Mouse (Mus musculus) layer of hippocampus, adult 9-10 months (tissue): ENCODE results near the gene Klhdc8a.
"Not testable (repeated sequence)": the region's sequence is repeated elsewhere in the genome, so short reads cannot be mapped to it uniquely, and the experiment has no call there.

Source experiments
- DNase-seq: peaks from one replicate; pipeline ENCODE4 v3.0.0; 2022; ENCODE audit warnings: low spot score

Klhdc8a gene

DNA sequence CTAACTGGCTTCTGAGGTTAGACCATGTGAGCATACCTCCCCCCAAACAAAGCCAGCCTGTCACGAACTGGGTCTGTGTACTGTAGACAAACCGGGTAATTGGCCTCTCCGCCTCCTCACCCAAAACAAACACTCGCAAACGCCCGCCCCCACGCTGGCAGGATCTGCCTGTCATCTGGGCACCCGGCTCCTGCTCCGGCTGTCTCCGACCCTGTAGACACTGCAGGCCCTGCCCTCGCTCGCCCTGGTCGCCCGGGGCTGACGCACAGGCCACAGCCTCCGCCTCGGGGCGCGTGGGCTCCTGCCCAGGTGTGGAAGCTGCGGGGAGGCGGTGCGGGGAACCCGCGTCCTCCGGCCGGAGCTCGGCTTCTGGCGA is at the start of gene Klhdc8a:
Klhdc8a (plus strand) TSS at position 202 of the 376 bp plus-strand sequence.
- DNase-seq, result peak; percentile 44

- no peak for DNase-seq
Measured at GRCm38 (mm10) chr1:132254467-132254866, 44.0 kb upstream of the Klhdc8a start.

DNA sequence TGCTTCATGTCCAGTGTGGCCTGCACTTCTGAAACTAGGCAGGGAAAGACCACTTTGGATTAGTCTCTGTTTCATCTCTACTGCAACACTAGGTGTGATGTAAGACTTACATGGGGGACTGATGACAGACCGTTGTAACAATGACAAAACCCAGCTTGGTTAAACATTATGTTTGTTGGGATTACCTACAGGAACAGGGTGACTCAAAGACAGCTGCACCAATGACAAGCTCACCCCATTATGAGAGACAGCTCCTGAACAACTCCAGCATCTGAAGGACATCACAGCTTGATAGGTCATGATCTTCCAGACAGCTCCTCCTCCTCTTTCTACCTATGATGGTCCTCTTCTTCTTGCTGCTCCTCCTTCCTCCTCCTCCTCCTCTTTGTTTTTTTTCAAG is 38.1 kb upstream of the Klhdc8a start:
- DNase-seq, result no peak

- no peak for DNase-seq
Measured at GRCm38 (mm10) chr1:132261058-132261457, 37.4 kb upstream of the Klhdc8a start.

DNA sequence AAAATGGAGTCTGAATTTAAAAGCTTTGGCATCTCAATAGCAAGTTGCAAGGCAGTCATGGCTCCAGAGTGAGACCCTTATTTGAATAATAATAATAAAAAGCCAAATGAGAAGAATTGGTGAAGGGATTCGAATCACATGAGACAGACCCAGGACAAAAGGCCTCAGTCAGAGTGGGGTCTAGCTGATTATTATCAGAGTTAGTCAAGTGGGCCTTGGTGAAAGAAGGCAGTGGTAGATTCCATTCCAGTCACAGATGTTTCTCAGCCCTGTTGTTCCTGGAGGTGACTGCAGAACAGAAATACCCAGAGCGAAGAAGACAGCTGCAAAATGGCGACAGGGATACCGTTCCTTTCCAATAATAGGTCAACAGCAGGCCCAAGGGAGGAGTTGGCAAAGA is 34.8 kb upstream of the Klhdc8a start:
- DNase-seq, result no peak

GRCm38 (mm10) chr1:132264577-132264976 is 33.8 kb upstream of the Klhdc8a start:
- no peak for DNase-seq

- DNase-seq, result no peak
Measured at GRCm38 (mm10) chr1:132265211-132265859, 33.1 kb upstream of the Klhdc8a start.

GRCm38 (mm10) chr1:132265936-132266335 is 32.5 kb upstream of the Klhdc8a start:
- no peak for DNase-seq

- DNase-seq, result no peak
Measured at GRCm38 (mm10) chr1:132266791-132267557, 31.5 kb upstream of the Klhdc8a start.

DNA sequence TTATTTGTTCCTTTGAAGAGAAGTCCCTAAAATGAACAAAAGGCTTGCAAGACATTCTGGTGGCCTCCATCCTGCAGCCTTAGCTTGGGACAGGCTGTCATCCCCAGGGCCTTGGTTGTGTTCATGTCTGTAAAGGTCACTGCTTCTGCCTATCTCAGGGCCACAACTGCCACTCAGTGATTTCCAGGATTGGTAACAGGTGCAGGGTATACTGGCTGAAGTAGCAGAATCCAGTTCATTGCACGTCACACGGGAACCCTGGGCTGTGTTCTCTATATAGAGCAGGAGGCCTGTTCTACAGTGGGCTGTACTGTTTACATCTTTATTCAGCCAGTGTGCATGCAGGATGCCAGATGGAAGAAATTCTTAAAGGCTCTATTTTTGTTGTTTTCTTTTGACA is 30.5 kb upstream of the Klhdc8a start:
- DNase-seq, result no peak

GRCm38 (mm10) chr1:132268418-132269060 is 29.9 kb upstream of the Klhdc8a start:
- no peak for DNase-seq

- DNase-seq, result no peak
Measured at GRCm38 (mm10) chr1:132271237-132271636, 27.2 kb upstream of the Klhdc8a start.

- no peak for DNase-seq
Measured at GRCm38 (mm10) chr1:132276694-132277093, 21.7 kb upstream of the Klhdc8a start.

- DNase-seq, result no peak
Measured at GRCm38 (mm10) chr1:132277124-132277523, 21.3 kb upstream of the Klhdc8a start.

- DNase-seq, result not testable (repeated sequence)
Measured at GRCm38 (mm10) chr1:132280636-132281035, 17.8 kb upstream of the Klhdc8a start.

GRCm38 (mm10) chr1:132281523-132282176 is 16.8 kb upstream of the Klhdc8a start:
- no peak for DNase-seq

DNA sequence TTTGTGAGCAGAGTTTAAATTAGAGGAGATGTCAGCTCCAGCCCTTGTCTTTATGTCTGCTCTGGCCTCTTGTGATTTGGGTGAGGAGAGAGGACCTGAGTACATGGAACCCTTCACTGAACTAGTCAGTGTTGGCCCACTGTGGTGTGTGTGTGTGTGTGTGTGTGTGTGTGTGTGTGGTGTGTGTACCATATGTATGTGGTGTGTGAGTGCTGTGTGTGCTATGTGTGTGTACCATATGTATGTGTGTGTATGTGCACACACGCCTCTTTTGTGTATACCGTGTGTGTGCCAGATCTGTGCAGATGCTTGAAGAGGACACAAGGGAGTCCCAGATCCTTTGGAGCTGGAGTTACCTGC is 16.3 kb upstream of the Klhdc8a start:
- no peak for DNase-seq

- DNase-seq, result no peak
Measured at GRCm38 (mm10) chr1:132283018-132283417, 15.4 kb upstream of the Klhdc8a start.

DNA sequence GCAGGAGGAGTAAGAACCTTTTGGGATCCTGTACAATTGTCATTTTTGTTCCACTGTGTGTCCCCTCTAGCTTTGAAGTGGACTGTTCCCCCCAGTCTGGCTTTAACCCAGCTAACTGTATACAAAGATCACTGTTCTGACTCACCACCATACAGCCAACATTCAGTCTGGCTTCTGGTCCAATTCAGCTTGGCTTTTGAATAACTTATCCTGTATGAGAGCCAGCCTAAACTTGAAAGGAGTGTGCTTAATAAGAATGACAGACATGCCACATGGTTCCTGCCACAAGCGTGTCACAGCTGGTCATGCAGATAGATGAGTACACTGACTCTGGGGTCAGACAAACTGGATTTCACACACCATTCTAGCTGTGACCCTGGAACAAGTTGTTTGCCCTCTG is 11.7 kb upstream of the Klhdc8a start:
- DNase-seq, result no peak

DNA sequence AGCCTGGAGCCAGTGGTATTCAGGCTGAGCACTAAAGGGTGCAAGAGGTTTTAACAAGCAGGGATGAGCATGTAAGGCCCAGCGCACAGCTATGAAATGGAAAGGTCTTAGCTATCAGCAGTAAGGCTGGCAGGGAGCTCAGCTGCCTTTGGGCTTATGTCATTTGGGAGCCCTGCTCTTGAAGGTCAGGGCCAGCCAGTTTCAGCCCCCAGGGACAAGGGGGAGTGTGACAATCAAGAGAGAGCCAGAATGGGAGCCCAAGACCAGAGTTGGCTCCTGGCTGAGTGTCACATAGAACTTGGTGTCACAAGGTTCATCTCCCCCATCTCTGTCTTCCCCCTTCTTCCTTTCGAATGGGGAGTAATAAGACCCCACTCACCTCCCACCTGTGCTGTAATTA is 11.0 kb upstream of the Klhdc8a start:
- DNase-seq, result no peak

DNA sequence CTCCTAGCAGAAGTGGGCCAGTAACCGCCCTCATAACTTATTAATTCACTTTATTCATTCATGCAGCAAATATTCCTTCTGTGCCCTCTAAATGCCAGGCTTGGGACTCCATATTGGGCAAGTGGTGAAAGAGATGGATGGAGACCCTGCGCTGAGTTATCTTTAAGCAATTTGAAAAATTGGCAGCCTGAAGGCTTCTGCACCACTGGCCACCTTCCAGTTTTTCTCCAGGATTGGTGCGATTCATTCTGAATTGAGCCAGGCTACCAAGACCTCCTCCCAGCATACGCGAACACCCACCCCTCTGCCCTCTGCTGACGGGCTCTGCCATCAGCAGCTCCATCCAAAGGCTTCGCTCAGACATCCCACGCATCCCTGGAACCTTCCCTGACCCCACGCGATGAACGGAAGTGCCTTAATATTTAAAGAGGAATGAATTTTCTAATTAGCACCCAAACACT is 10.4 kb upstream of the Klhdc8a start:
- DNase-seq, result no peak

- DNase-seq, result no peak
Measured at GRCm38 (mm10) chr1:132289965-132290364, 8.5 kb upstream of the Klhdc8a start.
